Mouse (Mus musculus) urinary bladder, postnatal 4 days (tissue): ENCODE measurements around the gene Prr14.
"Not testable (repeated sequence)": the region's sequence is repeated elsewhere in the genome, so short reads cannot be mapped to it uniquely, and the experiment has no call there.

Experiments used
- DNase-seq, 2 experiments: peaks; one replicate each; pipeline ENCODE4 v3.0.0; 2021 to 2022; ENCODE audit warnings: low spot score in 2 of 2

The Prr14 gene

DNA sequence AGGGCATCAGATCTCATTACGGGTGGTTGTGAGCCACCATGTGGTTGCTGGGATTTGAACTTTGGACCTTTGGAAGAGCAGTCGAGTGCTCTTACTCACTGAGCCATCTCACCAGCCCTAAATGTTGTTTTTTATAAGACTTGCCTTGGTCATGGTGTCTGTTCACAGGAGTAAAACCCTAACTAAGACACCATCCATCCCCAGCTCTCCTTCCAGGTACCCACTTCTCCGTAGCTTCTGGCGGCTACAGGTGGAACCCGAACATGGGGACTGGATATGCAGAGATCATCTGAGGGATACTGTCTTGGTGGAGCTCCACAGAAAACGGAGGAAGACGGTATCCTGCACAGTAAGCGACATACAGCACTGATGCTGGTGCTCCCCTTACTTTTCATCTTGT lies at the start of gene Prr14:
Gene Prr14, plus strand, starts transcription at position 301 of the 400 bp plus-strand sequence.
- DNase-seq = not testable (repeated sequence)

DNA sequence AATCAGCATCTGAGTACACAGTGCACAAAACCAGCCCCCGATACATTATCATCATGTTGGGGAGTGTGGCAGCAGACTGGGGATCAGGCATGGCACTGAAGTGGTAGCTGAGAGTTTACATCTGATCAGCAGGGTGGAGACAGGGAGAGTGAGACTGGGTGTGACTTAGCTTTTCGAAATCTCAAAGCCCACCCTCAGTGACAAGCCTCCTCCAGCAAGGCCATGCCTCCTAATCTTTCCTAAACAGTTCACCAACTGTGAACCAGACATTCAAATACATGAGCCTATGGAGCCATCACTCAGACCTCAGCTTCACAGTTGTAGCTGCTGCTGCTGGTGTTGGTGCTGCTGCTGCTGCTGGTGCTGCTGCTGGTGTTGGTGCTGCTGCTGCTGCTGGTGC lies 48.0 kb upstream of the Prr14 start:
- DNase-seq = no peak

DNA sequence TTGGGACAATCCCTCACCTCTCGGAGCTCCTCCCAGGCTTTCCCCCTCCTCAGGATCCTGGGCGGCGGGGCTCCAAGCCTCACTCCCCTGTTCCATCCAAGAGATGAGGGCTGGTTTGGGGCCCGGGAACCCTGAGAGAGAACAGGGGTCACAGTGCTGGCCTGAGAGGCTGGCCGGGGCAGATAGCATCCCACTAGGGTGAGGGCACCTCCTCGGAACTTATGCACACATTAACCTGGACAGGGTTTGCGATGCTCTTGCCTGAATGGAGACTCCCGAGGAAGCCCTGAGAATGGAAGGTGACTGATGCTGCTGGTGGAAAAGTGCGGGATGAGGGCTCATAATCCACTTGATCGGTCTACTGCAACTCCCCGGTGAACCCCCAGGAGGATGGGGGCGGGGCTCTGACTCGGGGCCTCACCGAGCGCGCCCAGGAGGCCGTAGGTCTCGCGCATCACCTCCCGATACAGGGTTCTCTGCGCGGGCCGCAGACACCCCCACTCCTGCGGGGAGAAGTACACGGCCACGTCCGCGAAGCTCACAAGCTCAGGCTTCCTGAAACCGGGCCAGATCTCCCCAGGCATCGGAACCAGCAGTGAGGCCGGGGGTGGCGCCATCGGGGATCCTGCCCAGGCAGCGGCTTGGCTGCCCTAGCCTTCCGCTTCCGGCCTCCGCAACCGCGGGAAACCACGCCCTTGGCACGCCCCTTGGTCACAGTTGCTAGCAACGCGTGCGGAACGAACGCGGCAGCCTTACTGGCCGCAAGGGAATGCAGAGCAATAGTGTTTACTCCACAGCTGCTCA lies 37.8 kb upstream of the Prr14 start, which contains the start of gene Zfp688:
Gene Zfp688, minus strand, starts transcription at position 681 of the 804 bp plus-strand sequence.
- DNase-seq = peak; percentile 91 to 97

DNA sequence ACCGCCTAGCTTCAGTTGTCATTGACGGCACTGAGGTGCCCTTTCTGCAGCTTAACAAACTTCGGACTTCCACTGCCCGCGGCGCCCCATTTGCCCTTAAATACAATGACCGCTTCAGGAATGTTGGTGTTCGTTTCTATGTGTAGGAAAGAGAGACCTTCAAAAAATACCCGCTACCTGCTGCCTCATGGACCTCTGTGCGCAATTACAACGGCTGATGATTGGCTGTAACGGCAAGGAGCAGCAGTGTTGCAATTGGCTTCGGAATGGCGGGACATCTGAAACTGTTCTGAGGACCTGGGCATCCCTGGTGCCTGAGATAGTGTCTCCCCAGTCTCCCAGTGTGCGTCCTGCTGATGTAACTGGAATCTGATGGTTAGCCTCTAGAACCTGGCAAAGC lies 37.2 kb upstream of the Prr14 start:
- no peak for DNase-seq

DNA sequence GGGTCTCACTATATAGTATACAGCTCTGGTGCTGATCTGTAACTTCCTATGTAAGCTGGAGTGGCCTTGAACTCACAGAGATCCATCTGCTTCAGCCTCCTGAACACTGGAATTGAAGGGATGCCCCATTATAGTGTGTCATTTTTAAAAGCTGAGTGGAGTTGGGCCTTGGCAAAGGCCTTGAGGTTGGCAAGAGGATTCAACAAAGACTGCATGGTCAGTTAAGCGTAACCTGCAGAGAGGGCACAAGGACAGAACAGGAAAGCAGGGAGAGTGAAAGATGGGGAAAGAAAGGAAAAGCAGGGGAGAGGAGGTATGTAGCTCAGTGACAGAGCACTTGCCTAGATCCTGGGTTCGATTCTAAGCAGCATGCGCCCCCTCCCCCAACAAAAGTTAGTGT lies 34.1 kb upstream of the Prr14 start:
- DNase-seq = no peak

DNA sequence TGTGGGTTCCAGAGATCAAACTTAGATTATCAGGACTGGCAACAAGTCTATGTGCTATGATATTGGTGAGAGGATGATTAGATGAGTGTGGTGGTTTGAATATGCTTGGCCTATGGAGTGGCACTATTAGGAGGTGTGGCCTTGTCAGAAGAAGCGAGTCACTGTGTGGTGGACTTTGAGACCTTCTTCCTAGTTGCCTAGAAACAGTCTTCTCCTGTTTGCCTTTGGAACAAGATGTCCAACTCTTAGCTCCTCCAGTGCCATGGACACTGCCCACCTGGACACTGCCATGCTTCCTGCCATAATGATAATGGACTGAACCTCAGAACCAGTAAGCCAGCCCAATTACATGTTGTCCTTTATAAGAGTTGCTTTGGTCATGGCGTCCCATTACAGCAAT lies 33.5 kb upstream of the Prr14 start:
- no peak for DNase-seq

DNA sequence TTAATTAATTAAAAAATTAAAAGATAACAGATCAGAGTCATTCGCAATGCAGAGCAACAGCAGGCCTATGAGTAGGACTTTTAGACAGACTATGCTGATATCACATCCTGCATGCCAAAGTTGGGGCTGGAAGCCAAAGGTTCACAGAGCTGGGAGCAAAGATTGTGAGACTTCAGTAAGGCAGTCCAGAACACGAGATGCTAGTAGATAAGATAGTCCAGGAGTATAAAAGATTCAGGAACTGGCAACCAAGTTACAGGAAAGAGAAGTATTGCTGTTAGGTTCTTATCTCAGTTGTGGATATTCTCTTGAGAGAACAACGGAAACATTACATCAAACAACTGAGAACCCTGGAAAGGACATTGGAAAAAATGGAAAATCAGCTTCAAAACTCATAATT lies 33.1 kb upstream of the Prr14 start:
- DNase-seq = no peak

DNA sequence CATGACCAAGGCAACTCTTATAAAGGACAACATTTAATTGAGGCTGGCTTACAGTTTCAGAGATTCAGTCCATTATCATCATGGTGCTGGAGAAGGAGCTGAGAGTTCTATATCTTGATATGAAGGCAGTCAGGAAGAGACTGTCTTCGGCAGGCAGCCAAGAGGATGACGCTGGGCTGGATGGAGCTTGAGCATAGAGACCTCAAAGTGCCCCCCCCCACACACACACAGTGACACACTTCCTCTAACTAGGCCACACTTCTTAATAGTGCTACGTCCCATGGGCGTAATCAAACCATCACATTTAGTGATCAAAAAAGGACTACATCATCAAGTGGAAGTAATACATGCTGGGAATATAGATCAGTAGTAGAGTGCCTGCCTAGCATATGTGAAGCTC lies 24.2 kb upstream of the Prr14 start:
- DNase-seq = no peak

DNA sequence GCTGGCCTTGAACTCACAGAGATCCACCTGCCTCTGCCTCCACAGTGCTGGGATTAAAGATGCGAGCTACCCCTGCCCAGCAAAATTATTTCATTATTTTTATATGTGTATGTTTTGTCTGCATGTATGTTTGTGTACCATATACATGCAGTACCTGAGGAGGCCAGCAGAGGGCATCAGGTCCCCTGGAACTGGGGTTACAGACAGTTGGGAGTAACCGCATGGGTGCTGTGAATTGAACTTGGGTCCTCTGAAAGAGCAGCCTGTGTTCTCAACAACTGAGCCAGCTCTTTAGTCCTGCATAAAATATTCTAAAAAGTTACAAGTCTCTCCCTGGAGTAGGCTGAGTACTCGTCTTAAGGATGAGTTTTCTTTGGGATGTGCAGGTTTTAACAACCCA lies 21.7 kb upstream of the Prr14 start:
- DNase-seq = no peak

DNA sequence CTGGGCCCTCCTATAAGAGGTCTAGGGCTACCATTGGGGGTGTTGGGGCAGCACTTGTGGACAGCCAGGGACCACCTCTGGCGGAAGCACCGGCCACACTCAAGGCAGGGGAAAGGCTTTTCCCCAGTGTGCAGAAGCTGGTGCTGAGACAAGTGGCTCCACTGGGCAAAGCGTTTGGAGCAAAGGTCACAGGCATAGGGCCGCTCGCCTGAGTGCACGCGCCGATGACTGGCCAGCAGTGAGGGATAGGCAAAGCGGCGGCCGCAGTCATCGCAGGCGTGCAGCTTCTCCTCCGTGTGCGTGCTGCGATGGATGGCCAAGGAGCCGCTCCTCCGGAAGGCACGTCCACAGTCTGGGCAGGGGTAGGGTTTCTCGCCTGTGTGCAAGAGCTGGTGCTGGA lies 15.4 kb upstream of the Prr14 start:
- no peak for DNase-seq

DNA sequence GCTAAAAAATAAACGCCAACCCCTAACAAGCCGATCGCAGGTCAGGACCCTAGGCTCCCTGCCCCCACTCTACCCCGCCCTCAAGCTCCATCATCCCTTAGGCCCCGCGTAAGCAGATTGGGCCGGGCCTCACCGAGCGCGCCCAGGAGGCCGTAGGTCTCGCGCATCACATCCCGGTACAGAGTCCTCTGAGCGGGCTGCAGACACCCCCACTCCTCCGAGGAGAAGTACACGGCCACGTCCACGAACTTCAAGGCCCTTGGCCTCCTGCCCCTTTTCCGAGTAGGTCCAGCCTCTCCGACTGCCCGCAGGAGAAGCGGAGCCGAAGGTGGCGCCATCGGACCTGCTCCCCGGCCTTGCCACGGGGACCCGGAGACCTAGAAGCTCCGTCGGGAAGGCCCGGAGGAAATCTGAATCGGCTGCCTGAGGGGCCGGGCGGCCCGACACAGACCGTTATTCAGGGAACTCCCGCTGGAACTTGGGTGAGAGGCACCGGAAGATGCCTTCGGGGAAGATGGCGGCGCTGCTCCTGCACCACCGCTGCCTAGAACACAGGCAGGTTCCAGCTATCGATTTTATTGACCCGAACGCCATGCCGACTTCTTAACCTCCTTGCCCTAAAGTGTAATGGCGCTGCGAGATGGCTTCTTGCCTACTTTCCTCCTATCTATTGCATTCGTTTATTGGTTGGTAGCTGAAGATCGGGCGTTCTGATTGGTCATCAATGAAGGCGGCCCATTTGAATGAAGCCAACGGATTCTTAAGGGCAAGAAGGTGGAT lies 10.7 kb upstream of the Prr14 start, which contains the start of gene Zfp689:
Gene Zfp689, minus strand, starts transcription at position 638 of the 780 bp plus-strand sequence.
- DNase-seq = peak; percentile 86 to 91

DNA sequence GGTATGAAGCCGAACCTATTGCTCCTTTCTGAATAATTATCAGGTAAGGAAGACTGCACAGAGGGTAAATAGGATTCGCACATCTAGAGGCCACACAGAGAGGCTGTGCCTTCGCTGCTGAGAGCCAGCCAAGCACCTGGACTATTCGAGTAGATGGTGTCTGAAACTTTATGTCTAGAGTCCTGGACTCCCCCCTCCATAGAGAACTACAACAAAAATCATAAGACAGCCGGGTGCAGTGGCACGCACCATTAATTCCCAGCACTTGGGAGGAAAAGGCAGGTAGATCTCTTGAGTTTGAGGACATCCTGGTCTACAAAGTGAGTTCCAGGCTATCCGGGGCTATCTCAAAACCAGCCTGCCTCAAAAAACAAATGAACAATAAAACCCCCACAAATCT lies 9.4 kb upstream of the Prr14 start:
- no peak for DNase-seq

DNA sequence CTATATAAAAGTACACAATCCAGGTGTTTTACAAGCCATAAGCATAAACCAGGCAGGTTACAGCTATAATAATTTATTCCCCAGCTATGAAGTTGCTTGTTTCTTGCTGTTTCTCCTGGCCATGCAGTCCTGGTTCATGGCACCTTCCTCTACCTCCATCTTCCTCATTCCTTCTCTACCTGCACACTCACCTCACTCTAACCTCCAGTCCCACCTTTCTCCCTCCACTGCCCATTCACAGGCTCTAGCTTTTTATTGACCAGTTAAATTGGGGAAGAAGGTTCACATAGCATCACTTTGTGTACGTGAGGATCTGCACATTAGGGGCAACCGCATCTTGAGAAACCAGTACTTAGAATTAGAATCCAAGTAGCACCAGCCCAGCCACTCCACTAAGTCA lies 6.4 kb upstream of the Prr14 start:
- no peak for DNase-seq

DNA sequence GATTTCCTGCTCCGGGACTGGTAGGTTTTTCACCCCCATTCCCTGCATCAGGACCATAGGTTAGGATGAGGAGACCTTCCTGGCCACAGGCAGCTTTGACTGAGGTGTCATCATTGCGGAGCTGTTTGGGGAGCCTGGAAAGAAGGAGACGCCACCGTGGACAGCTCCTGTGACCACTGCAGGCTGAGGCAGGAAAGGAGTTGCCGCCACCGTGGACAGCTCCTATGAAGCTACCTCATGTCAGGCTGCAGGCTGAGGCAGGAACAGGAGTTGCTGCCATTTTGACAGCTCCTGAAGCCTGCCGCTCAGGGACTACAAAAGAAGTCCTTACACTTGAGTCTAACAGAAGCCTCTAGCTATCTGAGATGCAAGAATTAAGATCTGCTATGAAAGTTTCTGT lies 4.5 kb upstream of the Prr14 start:
- DNase-seq = no peak

DNA sequence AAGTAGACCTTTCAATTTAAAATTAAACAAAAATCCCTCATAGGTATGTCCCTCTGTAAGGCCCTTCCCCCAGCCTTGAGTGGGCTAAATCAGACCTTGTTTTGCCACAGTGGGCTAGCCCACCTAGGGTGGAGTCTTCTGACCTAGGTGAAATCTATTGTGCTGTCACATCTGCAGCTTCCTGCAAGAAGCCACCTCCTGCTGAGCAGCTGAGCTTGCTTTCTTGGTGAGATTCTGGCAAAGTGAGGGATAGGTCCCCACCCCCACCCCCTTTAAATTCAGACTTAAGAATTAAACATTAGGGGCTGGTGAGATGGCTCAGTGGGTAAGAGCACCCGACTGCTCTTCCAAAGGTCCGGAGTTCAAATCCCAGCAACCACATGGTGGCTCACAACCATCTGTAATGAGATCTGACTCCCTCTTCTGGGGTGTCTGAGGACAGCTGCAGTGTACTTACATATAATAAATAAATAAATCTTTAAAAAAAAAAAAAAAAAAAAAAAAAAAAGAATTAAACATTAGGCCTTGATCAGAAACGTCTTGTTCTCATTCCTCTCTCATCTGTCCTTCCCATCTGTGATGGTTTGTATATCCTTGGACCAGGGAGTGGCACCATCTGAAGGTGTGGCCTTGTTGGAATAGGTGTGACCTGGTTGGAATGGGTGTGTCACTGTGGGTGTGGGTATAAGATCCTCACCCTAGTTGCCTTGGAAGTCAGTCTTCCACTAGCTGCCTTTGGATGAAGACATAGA lies 864 bp upstream of the Prr14 start:
- DNase-seq = not testable (repeated sequence)

DNA sequence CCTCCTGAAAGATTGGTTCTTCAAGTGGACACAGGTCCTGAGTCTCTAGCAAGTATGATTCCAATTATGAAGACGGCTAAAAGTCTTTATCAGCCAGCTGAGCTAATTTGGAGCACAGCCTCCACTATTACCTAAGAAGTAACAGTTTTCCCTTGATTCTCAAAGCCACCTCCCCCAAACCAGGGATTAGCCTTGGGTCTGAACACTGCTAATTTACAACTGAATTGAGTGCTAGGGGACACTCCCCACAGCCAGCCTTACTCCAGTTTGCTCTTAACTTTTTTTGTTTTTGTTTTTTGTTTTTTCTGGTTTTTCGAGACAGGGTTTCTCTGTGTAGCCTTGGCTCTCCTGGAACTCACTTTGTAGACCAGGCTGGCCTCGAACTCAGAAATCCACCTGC lies 5.8 kb downstream of the Prr14 start:
- DNase-seq = no peak

DNA sequence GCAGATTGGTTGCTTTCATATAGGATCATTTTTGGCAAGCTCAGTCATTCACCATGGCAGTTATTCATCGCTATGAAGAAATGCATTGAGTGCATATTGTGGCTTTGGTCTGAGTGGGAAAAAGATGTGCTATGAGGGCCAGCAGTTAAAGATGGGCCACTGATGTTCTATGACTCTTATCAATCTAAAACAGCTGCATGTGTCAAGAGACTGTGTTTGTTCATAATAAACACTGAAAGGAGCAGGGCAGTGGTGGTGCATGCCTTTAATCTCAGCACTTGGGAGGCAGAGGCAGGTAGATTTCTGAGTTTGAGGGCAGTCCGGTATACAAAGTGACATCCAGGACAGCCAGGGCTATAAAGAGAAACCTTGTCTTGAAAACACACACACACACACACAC lies 6.3 kb downstream of the Prr14 start:
- not testable (repeated sequence) for DNase-seq

DNA sequence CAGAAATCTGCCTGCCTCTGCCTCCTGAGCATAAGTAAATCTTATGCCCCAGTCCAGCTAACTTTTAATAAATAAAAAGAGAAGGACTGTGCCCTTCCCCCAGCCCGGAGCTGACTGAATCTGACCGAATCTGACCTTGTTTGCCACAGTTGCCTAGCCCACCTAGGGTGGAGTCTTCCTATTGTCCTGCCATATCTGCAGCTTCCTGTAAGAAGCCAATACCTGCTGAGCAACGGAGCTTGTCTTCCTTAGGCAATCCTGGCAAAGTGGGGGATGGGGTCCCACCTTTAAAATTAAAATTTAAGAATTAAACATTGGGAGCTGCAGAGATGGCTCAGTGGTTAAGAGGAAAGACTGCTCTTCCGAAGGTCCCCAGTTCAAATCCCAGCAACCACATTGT lies 7.2 kb downstream of the Prr14 start:
- DNase-seq = no peak

DNA sequence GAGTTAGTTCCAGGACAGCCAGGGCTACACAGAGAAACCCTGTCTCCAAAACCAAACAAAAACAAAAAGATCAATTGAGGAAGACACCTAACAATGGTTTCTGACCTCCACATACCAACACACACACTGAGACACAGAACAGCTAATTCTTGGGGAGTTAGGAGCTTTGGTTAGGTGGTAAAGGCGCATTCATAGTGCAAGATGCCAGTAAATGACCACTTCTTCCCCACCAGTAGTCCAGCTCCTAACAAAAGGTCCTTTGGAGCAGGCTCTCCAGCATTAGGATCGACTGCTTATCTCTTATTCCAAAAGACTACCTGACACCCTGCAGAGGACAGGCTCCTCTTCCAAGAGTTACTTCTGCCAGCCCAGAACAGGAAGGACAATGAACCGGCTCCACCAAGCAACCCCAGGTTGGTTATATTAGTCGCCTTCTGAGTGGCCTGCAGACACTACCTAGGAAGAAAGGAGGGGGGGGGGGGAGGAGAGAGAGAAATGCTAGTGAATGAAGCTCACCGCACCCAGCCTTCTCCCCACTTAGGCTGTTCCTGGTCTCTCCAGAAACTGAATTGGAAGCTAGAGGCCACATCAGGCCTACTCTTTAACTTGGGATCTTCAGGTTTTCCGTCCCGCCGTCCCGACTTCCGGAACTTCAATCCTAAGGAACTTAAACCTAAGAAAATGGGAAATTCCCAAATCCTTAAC lies 10.8 kb downstream of the Prr14 start:
- no peak for DNase-seq

DNA sequence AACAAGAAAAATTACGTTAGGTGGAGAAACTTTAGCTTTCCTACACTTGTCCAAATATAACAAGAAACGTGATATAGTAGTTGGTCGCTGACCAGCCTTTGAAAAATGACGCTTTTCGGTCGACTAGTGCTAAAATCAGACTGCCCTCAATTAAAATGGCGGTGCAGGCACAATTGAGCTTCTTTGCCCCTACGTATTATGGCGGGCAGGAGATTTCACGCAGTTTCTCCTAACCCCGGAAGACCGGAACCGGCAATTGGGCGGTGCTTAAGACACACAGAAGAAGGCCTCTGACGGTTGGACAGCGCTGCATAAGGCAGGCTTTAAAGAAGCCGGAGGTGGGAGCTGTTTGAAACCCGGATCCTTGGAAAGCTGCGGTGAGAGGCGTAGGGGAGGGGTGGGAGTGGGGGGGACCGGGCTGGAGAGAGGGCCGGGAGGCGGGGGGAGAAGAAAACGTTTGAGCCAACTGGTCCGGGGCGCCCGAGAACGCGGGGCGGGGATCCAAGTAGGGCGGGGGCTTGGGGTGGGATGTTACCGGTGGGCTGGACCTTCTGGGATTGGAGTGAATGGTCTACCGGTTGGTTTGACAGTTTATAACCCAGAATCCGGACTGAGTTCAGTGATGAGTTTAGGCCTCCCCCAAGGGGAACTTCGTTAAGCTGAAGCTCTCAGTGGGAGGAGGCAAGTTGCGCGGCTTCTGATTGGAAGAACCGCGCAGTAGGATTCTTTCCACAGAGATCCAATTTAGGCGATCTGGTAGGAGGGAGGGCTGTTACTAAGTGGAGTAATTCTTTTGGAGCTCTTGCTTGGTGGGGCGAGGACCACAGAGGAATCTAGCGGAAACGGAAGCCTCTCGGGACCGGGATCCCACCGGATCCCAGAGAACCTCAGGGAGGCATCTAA lies 11.6 kb downstream of the Prr14 start:
- peak; percentile 86 to 87 for DNase-seq

DNA sequence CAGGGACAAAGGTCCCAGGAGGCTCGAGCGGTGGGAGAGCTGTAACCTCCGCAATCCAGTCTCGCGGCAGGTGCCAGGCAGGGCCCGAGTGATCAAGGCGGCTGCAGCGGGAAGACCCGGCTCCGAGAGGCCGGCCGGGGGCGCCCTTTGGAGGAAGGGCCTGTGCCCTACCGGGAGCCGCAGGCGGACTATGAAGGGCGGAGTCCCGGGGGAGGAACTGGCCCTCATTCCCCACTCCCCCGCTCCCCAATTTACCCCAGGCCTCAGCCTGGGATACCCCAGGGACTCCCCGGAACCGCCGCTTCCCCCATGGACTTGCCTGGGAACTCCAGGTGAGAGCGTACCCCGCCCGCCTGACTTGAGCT lies 12.2 kb downstream of the Prr14 start:
- DNase-seq = peak in 1 of 2 experiments; percentile 63
